Mouse (Mus musculus) adrenal gland, postnatal 25 days (tissue): Measurements from ENCODE around the gene 3110021N24Rik. TPM values are rescaled to one million over a fixed set of nuclear protein-coding genes. Genes with fewer than 3 reads are reported as not detected.
"Not testable (repeated sequence)": the region's sequence is repeated elsewhere in the genome, so short reads cannot be mapped to it uniquely, and the experiment has no call there.

Source experiments
- DNase-seq: peaks from one replicate; pipeline ENCODE4 v3.0.0; 2021; ENCODE audit warnings: mixed read lengths
- long read RNA-seq: library from polyadenylated mRNA; stranded (forward); transcript quantifications from one replicate; pipeline ENCODE4 v2.0.0, GENCODE M21; 2021
- total RNA-seq: library from RNA; stranded (reverse); gene quantifications from 2 replicates; pipeline ENCODE4 v1.2.3, GENCODE M21; 2021

3110021N24Rik gene
- 0.61 and 1.2 TPM in 2 replicates for total RNA-seq
- long read RNA-seq = 0 reads

DNA sequence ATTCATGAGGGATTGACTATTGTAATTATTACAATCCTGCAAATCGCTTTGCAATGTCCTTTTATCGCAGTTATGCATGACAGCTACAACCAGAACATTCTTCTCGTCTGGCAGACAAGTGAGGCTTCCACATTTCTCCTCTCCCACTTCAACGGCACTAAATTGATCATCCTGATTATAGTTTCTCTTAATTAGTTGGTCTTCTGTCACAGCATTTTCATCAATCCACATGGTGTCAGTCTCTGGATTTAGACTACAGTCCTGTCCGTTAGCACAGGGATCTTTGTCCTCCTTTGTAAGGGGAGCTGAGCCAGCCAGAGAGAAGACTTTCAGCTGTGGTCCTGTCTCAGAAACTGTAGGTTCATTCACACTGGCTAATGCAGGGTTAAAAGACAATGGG is at the start of gene 3110021N24Rik:
Gene 3110021N24Rik, plus strand, starts transcription at position 301 of the 400 bp plus-strand sequence.
- DNase-seq = no peak

DNA sequence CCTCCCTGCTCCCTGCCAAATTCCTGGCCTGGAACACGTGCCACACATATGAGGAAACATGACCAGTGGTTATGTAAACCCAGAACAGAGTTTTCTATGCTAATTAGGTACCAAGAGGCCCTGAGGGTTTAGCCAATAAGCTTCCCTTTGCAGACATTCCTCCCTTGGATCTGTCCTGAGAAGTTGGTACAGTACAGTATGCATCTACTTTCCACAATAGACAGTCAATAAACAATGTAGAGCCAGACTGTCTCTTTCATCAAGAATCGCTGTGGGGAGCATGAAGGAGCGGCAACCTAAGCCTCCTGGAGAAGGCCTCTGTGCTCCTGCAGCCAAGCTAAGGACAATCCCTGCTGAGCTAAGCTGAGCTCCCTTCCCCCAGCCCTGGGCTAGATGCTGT is 33.3 kb upstream of the 3110021N24Rik start:
- no peak for DNase-seq

DNA sequence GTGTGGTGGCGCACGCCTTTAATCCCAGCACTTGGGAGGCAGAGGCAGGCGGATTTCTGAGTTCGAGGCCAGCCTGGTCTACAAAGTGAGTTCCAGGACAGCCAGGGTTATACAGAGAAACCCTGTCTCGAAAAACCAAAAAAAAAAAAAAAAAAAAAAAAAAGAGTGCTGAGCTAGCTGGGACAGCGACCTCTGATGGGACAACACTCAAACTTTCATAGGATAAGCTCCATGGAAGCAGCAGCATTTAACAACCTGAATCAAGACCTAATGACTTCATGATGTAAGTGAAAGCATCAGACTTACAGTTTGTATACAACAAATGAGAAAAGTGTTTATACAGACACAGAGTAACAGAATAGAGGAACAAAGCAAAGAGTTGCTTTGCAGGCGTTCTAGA is 32.4 kb upstream of the 3110021N24Rik start:
- not testable (repeated sequence) for DNase-seq

DNA sequence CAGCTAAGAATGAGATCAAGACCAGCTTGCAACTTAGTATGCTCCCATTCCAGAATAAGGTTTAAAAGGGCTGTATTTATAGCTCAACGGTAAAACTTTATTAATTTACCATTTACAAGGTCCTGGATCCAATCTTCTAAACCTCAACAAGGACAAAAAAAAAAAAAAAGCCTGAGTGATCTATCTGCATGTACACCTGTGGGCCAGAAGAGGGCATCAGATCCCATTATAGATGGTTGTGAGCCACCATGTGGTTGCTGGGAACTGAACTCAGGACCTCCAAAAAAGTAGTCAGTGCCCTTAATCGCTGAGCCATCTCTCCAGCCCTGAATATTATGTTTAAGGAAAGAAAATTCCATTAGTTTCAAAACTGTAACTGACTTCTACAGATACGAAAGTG is 29.0 kb upstream of the 3110021N24Rik start:
- DNase-seq = no peak

DNA sequence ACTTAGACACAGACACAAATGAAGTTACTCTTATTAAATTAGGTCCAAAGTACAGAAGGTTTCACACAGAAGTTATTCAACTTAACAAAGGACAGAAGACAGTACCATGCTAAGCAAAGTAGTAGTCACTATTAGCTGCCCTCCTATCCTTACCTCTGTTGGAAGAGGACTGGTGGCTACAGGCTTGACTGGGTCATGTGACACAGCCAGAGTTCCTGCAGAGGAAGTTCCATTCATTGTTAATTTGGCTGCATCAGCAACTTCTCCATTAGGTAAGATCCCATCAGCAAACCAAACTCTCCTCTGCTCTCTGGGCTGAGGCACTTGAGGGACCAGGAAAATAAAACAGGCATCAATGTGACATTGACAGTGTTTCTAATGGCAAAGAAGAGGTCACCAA is 28.0 kb upstream of the 3110021N24Rik start:
- DNase-seq = no peak

DNA sequence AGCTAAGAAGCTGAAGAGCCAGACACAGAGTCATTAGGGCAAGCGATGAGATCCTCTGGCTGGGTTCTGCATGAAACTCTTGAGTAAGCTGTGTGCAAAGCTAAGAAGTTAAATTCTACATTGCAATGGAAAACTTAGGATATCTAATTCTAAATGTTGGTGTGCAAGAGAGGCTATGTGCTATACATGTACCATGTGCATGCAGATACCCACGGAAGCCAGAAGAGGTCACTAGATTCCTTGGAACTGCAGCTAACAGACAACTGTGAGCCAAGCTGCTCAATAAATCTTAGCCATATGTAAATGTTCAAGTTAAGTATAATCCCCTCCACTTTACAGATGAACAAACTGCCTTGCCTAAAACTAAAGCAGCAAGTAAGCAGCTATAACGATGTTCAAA is 22.5 kb upstream of the 3110021N24Rik start:
- DNase-seq = peak; percentile 12

DNA sequence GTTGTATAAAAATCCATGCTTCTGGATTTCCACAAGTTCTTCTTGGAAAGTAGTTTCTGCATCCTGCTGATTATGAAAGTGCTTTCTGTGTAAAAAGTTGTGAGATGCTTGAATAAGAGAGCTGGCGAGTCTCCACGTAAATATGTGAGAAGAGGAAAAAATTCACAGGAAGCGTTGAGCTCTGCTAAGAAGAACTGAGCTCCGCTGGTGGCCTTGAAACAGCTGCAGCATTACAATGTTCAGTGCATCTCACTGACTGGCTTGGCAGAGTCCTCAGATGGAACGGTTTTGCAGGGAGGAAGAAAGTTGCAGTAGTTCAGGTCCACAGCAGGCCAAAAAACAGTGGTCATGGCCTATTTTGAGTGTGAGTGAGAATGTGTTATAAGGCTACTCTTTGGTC is 11.2 kb upstream of the 3110021N24Rik start:
- DNase-seq = no peak

DNA sequence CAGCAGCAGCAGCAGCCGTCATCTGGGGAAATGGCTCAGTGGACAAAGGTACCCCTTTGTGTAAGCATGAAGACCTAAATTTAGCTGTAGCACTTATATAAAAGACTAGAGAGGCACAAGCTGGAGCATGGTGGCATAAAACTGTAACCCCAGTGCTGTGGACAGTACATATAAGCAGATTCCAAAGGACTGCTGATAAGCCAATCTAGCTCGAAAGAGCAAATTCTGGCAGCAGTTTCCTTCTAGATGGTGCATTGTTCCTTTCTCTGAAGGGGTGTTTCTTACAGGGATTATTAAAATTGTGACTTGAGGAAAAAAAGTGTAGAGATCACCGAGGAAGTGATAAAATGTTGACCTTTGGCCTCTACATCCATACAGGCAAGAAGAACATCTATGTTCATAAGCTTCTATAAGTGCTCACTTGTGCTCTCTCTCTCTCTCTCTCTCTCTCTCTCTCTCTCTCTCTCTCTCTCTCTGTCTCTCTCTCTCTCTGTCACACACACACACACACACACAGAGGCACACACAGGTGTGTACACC is 1.9 kb downstream of the 3110021N24Rik start:
- no peak for DNase-seq

DNA sequence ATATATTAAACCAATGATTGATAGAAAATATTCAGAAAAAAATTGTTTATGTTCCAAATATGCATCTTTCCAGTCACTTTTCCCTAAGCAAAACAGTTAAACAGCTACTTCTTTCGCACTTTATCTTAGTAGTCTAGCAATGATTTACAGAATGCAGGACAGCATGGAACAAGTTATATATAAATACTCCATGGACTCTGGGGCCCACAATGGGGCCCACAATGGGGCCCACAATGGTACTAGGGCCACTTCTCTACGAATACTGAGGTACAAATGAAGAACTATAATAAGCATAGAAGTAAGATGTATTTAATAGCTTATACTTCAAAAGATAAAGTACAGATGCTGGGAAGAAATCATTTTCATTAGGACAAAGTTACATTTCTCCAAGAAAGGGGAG is 4.7 kb downstream of the 3110021N24Rik start:
- DNase-seq = no peak

DNA sequence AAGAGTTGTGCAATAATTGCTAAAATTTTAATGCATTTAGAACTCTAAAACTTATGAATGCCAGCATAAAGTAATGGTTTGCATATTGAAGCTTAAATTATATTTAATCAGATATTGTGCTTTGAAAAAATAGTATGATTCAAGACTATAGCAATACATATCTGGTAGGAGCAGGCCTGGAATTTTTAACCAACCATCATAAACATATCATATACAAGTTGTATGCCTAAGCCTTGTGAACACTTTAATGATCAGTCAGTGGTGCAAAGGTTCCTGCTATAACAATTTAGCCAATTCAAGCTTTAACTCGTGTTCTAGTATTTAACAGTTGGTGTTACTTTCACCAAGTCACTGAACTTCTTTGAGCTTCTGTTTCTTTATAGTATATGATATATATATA is 11.0 kb downstream of the 3110021N24Rik start:
- no peak for DNase-seq

DNA sequence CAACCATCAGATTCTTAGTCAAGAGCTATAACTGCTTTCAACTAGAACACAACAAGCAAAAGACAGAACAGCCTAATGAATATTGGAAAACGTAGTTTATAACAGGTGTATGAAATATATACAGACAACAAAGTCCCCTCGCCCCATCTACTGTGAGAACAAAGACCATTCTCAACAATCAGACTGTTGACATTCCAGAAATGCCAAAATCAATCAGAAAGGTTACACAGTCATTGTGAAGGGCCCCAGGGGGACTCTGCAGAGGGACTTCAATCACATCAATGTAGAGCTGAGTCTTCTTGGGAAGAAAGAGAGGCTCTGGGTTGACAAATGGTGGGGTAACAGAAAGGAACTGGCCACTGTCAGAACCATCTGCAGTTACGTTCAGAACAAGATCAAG is 12.1 kb downstream of the 3110021N24Rik start:
- DNase-seq = no peak

DNA sequence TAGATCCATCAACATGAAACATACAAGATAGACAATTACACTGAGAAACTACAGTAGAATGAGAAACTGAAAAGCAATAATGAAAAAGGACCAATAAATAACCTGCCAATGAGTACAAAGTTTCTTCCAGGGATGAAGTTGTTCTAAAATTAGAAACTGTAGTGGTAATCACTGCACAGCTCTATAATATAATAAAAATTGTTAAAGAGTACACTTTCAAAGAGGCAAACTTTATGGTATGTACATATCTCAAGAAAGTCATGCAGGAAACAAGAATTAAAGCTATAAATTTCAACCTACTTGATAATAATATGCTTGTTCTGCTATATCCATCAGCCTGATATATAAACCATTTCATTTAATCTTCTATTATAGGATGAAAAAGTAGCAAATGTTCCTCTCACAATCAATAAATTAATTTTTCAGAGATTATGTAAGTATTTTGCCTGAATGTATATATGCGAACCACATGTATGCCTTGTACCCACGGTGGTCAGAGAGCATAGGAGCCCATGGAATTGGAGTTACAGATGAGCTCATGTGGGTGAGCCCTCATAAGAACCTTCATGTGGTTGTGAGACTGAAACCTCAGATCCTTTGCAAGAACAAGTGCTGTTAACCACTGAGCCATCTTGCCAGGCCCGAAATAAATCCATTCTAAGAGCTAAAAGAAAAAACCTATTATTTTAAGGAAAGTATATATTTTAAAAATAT is 26.9 kb downstream of the 3110021N24Rik start:
- DNase-seq = no peak

DNA sequence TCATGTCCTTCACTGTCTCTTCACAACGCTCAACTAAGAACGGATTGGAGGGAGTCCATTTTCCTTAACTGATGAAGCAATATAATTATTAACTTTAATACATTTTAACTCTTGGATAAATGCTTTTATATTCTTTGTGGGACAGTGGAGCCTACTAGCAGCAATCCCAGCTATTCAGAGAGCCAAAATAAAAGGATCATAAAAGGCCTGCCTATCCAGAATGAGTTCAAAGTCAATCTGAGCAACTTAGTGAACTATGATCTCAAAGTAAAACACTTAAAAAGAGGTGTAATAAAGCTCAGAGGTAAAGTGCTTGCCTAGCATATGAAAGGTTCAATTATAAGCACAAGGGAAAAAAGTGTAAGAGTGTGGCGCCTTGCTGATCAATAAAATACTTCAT is 40.1 kb downstream of the 3110021N24Rik start:
- no peak for DNase-seq

DNA sequence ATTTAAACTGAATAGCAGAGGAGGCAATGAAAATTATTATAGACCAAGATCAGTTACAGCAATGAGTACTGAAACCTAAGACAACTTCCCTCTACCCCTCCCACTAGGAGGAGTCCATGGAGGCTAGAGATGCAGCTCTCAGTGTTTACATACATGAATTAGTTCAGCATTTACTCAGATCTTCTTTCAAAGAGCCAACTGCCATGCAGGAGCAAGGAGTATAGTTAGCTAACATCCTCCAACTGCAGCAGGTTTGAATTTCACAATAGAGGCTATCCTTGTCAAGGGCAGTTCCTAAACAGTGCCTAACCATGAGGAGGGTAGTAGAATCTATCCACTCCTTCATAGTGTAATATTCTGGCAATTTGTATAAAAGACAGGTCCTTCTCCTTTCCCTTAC is 49.1 kb downstream of the 3110021N24Rik start:
- DNase-seq = no peak

DNA sequence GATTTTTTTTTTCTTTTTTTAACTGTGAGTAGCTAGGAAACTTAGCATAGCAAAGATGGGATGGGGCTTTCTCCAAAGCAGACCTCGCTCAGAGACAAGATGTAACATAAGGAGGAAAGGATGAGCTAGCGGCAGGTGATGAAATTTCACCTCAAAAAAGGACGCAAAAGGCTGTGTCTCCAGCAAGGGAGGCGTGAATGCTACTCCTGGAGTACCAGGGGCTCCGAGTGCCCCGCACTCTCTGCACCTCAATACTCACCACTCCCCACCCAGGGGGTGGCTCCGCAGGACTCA is 60.3 kb downstream of the 3110021N24Rik start:
- no peak for DNase-seq

DNA sequence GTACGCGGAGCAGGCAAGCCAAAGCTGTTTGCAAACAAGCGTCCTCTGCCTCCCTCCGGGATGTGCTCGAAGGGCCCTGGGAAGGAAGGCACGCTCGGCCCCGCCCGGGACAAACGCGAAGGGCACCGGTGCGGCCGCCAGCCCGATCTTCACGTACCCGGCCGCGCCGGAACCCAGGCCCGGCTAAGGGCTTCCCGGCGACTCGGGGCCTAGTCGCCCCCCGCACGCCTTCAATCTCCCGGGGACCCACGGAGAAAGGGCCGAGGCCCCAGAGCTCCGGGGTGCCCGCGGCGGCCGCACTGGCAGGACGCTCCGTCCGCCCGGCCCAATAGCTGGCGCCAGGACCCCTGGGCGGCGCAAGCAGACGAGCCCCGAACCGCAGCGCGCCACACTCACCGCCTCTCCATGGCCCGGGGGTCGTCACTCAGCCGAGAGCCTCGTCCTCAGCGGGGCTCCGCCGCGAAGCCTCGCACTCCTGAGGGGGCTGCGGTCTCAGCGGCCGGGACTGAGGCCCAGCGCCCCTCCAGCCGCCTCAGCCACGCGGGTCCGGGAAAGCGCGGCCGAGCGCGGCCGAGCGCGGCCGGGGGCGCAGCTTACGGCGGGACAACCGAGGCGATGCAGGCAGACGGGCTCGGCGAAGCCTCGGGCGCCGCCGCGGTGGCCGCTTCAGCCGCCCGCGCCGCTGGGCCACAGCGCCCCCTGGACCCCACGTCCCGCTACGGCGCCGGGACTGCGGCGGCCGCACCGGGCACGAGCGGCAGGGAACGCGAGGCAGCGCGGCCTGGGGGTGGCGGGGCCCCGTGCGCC is 60.8 kb downstream of the 3110021N24Rik start, which contains the start of gene Zfyve9:
Gene Zfyve9, minus strand, starts transcription at position 742 of the 807 bp plus-strand sequence.
- DNase-seq = peak; percentile 89

DNA sequence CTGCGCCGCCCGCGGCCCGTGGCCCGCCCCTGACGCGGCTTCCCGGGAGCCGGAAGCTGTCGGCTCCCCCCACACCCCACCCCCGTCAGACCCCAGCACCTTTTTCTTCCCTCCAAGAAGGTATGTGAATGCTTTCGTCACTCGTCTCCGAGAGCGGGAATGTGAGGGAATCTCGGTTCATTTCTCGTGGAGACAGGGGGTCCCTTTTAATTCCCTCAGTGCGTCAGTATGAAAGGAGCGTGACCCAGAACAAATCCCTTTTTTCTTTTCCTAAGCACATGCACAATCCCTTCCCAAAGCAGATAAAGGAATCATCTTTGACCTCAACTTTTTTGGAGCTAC is 61.4 kb downstream of the 3110021N24Rik start:
- no peak for DNase-seq

DNA sequence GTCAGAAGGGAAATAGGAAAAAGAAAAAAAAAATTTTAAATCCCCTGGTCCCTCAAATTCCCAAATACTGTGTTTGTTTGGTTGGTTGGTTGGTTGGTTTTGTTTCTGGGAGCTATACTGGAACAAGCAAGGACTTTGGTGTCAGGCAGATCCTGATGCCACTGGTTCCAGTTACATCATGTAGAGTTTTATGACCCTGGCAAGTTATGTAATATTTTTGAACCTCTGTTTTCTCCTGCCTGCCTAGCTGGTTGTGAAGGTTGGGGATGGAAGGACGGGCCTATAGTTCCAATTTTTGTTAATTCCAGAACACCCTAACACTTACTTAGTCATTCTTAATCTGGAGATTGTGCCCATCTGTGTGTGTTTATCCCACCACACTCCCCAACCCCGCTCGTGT is 62.1 kb downstream of the 3110021N24Rik start:
- DNase-seq = no peak

DNA sequence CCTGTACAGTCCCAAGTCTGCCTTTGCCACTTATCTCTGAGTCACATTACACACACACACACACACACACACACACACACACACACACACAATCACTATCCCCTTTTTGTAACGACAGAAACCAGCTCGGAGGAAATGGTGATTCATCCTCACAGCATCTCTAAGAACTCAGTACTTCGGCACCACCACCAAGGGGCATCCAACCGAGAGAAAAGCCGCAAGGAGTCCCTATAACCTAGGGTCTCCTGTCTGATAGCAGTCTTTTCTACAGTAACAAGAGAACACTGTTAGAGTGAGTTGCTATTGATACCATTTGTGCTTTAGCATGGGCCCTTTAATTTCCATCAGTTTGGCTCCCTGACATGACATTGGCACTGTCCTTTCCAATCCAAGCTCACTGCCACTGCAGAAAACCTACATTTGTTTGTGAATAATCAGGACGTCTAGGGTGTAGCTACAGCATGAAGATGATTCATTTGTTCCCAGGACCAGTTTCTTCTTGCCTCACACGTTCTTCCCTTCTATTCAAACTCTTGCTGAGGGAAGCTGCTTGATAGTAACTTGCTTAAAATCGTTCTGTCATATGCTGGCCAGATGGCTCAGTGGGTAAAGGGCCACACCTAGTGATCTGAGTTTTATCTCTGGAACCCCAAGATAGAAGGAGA is 63.1 kb downstream of the 3110021N24Rik start:
- DNase-seq = peak; percentile 31

DNA sequence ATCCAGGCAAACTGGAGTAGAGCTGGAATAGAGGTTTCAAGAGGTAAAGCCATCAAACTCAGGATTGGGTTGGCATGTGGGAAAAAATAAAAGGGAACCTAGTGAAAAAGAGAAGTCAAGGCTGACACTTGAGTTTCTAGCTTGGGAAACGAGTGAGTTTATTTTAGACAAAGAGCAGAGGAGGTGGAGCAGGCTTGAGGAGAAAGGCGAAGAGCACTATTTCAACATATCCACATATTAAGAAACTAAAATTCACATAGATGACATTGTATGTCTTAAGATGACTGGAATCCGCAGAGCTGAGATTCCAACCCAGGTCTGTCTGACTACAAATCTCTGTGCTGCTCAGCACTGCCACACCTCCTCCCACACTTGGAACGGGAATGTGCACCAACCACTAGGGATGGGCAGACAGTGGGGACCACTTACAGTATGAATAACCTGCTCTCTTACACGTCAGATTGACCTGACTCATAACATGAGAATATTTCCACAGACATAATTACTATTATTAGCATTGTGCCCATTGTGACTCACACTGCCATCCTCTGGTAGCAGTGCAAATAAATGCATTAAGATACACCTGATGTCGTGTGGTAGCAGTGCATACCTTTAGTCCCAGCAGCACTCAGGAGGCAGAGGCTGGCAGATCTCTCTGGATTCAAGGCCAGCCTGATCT is 69.9 kb downstream of the 3110021N24Rik start:
- DNase-seq = no peak

DNA sequence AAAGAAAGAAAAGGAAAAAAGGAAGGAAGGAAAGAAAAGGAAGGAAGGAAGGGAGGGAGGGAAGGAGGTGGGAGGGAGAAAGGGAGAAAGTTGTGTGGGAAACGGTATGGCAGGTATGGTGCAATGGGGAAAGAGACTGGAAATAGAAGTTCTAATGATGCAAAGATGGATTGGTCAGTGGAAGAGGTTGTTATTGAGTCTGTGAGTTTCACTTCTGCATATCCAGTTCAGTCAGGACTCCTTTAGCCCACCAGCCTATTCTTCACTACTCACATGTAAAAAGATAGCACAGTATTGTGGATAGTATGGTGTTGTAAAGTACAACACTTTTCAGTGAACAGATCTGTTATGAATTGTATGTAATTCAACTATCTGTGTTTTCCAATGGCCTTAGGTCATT is 71.1 kb downstream of the 3110021N24Rik start:
- DNase-seq = no peak

DNA sequence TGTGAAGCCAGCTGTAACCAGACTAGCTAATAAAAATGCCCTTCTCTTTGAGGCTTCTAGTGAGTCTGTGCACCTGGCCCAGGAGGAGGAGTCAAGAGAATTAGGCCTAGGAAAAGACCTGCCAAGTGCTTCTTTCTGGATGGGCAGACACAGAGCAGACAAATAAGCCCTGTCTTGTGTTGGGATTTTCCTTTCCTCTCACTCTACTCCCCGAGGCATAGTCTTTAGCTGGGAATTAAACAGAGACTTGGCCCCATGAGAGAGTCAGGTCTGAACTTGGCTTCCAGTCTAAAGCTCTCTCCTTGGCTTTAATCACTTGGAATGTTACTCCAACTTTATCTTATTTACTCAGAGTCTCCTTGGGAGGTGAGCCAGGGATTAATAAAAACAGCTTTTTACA is 74.5 kb downstream of the 3110021N24Rik start:
- DNase-seq = no peak

DNA sequence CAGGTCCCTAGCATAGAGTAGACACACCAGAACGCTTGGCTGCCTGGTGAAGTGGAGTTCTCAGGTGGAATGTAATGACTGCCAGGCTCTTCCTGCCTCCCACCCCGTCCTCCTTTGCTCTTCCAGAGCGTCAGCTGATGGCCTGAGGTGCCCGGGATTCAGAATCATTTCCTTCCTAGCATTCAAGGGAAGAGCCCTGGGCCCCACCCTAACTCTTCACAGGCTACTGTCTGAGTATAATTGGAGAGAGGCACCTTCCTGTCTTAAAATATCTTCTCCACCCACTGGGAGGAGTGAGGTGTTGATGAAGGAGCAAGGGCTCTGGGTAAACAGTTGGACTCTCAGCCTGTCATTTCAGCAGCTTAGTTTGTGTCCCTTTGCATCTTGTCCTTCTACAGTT is 77.3 kb downstream of the 3110021N24Rik start:
- no peak for DNase-seq
